12 mouse cellular contexts compared by ENCODE assay signal in genomic region chr6:47333016-47333415, GRCm38 (mm10).
DNase-seq lines count a peak whose midpoint lies in the region; ATAC-seq and TF ChIP-seq lines count a peak whose summit lies in the region.
"Had no signal": no experiment of that assay in that cellular context is flagged by ENCODE, and none has a peak within 500 bp of the region (broad histone marks: within the 10 kb centered on the region; RNA-seq: fewer than 3 reads in every experiment).

No protein-coding gene starts in this region.

- no peaks in the 10 kb centered on the region for H3K27me3 ChIP-seq in heart, postnatal 0 days (ENCODE audit: control insufficient read depth, insufficient read depth, low read length)
- H3K27me3 ChIP-seq in kidney, embryonic 16.5 days (ENCODE audit: insufficient read depth, low read length), result no peaks in the 10 kb centered on the region

- no peak for TF ChIP-seq EP300 in heart, postnatal 0 days (IDR thresholded peaks at IDR 0.05; ENCODE audit: low read depth)

- DNase-seq in cerebellum, postnatal 10 days, result peak; percentile 40 to 50
- DNase-seq in cerebellum, adult 8-10 months, result no peak
- peak; percentile 56 for DNase-seq in heart, postnatal 0 days (ENCODE audit: low spot score)
- no peak for DNase-seq in heart, adult 8-10 months (ENCODE audit: low spot score)
- DNase-seq in right cerebral cortex, adult 18-20 months, result peak; percentile 21
- no peak for DNase-seq in right cerebral cortex, postnatal 10 days (ENCODE audit: low spot score in 2 of 2)
- DNase-seq: heart, postnatal 10 days; left cerebral cortex, postnatal 4 days; lung, adult 18-20 months had no signal

- WGBS in heart, postnatal 0 days, result 32% methylated on average over 4 of the region's 4 CpGs
- 56% methylated on average over 4 of the region's 4 CpGs for WGBS in kidney, embryonic 16.5 days

- TF ChIP-seq CTCF in heart, postnatal 0 days (IDR thresholded peaks at IDR 0.05; ENCODE audit: low read depth), result no peak

- H3K36me3 ChIP-seq in heart, postnatal 0 days (replicated peaks; ENCODE audit: control insufficient read depth, insufficient read depth, low read length), result no peaks in the 10 kb centered on the region
- H3K36me3 ChIP-seq in kidney, embryonic 16.5 days (ENCODE audit: insufficient read depth, low read length), result no peaks in the 10 kb centered on the region

- H3K9me3 ChIP-seq in heart, postnatal 0 days (replicated peaks; ENCODE audit: control insufficient read depth, low read length), result no peaks in the 10 kb centered on the region
- H3K9me3 ChIP-seq in kidney, embryonic 16.5 days (ENCODE audit: low read length), result no peaks in the 10 kb centered on the region

- no peaks in the 10 kb centered on the region; the same call in 1 of the 2 replicates for H3K4me1 ChIP-seq in heart, postnatal 0 days (ENCODE audit: control insufficient read depth, insufficient read depth)
- no peaks in the 10 kb centered on the region for H3K4me1 ChIP-seq in kidney, embryonic 16.5 days (ENCODE audit: insufficient read depth, low read length)

- H3K27ac ChIP-seq in heart, postnatal 0 days (ENCODE audit: low read depth), result peak overlapping the region; percentile 22; the same call in 1 of the 2 replicates
- H3K27ac ChIP-seq in kidney, embryonic 16.5 days (ENCODE audit: low read length), result no peak overlapping the region
- H3K27ac ChIP-seq: kidney, postnatal 0 days had no signal

- H3K9ac ChIP-seq in heart, postnatal 0 days (replicated peaks; ENCODE audit: low read depth, low read length), result no peak overlapping the region
- H3K9ac ChIP-seq in kidney, embryonic 16.5 days (replicated peaks; ENCODE audit: low read length), result no peak overlapping the region

- peak; percentile 67 for ATAC-seq in heart, postnatal 0 days (ENCODE audit: insufficient read depth, low read depth)
- ATAC-seq in kidney, embryonic 16.5 days (ENCODE audit: low FRiP score, low TSS enrichment), result no peak
- no peak for ATAC-seq in megakaryocyte-erythroid progenitor cell, adult 5-6 weeks (replicated peaks; ENCODE audit: low FRiP score, low TSS enrichment, poor library complexity, severe bottlenecking)

- no peak overlapping the region for H3K4me2 ChIP-seq in heart, postnatal 0 days (ENCODE audit: low read depth, low read length)
- H3K4me2 ChIP-seq in kidney, embryonic 16.5 days (replicated peaks; ENCODE audit: low read depth, low read length), result no peak overlapping the region

- H3K4me3 ChIP-seq in heart, postnatal 0 days (ENCODE audit: low read depth, low read length), result no peak overlapping the region
- H3K4me3 ChIP-seq in kidney, embryonic 16.5 days (ENCODE audit: low read length), result no peak overlapping the region

Comparison
In these comparisons a context has a peak if more than half of its experiments do, and no peak if none do; other contexts are left out.
1. DNase-seq: peak in cerebellum, postnatal 10 days (2 of 2), heart, postnatal 0 days (single experiment) and right cerebral cortex, adult 18-20 months (single experiment); none in cerebellum, adult 8-10 months (single experiment), heart, adult 8-10 months (single experiment) and right cerebral cortex, postnatal 10 days (0 of 2).